26 mouse cellular contexts compared by ENCODE assay signal in the genomic region with DNA sequence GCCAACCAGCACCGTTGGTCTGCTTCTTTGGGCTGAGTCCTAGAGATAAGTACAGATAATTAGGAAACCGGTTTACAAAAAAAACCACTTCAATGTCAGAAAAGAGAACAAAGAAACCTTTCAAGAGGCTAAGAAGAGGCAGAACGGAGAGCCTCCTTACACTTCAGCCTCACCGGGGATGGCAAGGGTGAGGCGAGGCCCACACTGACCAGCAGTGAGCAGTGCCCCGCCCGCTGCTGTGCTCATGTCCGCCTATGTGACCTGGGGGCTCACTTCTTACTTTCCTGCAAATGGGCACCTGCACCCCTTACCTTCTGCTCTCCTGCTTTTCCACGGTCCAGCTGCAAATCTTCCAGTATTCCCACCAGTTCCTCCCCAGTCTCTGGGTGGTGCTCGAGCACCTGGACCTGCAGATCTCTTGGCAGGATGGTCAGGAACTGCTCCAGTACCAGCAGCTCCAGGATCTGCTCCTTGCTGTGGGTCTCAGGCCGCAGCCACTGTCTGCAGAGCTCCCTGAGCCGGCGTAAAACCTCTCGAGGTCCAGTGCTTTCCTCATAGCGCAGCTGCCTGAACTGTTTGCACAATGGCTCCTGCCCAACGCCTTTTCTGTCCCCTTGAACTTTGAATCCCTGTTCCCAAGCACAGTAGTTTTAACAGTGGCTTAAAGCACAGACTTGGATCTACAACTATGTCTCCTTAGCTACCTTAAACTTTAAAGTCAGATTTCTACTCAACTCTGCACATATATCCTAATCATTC. TPM values are rescaled to one million over a fixed set of nuclear protein-coding genes. Genes with fewer than 3 reads are reported as not detected.
DNase-seq lines count a peak whose midpoint lies in the region; ATAC-seq and TF ChIP-seq lines count a peak whose summit lies in the region.
"Had no signal": no experiment of that assay in that cellular context is flagged by ENCODE, and none has a peak within 500 bp of the region (broad histone marks: within the 10 kb centered on the region; RNA-seq: fewer than 3 reads in every experiment).

No protein-coding gene starts in this region.

- H3K9me3 ChIP-seq in liver, embryonic 11.5 days (ENCODE audit: control insufficient read depth, low read length): no peaks in the 10 kb centered on the region
- no peaks in the 10 kb centered on the region for H3K9me3 ChIP-seq in intestine, embryonic 15.5 days
- no peaks in the 10 kb centered on the region for H3K9me3 ChIP-seq in embryonic facial prominence, embryonic 10.5 days
- H3K9me3 ChIP-seq in forebrain, postnatal 0 days (ENCODE audit: low read length): no peaks in the 10 kb centered on the region
- H3K9me3 ChIP-seq: embryonic facial prominence, embryonic 13.5 days; heart, embryonic 10.5 days; limb, embryonic 15.5 days; neural tube, embryonic 15.5 days had no signal

- peaks cover 52% of the 10 kb centered on the region for H3K36me3 ChIP-seq in liver, adult 2 months (ENCODE audit: control insufficient read depth, insufficient read depth, low read length)
- peaks cover 11% of the 10 kb centered on the region for H3K36me3 ChIP-seq in liver, embryonic 11.5 days (ENCODE audit: control insufficient read depth, insufficient read depth, low read length)
- H3K36me3 ChIP-seq in intestine, embryonic 15.5 days: peaks cover 17% of the 10 kb centered on the region
- H3K36me3 ChIP-seq in embryonic facial prominence, embryonic 10.5 days (replicated peaks): peaks cover 75% of the 10 kb centered on the region
- H3K36me3 ChIP-seq in forebrain, postnatal 0 days (ENCODE audit: insufficient read depth): peaks cover 40% of the 10 kb centered on the region

- no peak for ATAC-seq in liver, embryonic 11.5 days (replicated peaks; ENCODE audit: low FRiP score)
- peak; percentile 80 for ATAC-seq in intestine, embryonic 15.5 days
- ATAC-seq in forebrain, postnatal 0 days: no peak
- ATAC-seq: forebrain, embryonic 14.5 days; midbrain, embryonic 16.5 days had no signal

- peak overlapping the region; percentile 12; the same call in 1 of the 2 replicates for H3K9ac ChIP-seq in liver, adult 2 months (ENCODE audit: low read depth, low read length)
- no peak overlapping the region for H3K9ac ChIP-seq in liver, embryonic 11.5 days (ENCODE audit: low read depth, low read length)
- no peak overlapping the region for H3K9ac ChIP-seq in intestine, embryonic 15.5 days
- no peak overlapping the region for H3K9ac ChIP-seq in forebrain, postnatal 0 days
- H3K9ac ChIP-seq: embryonic facial prominence, embryonic 13.5 days; limb, embryonic 15.5 days; neural tube, embryonic 15.5 days had no signal

- no peak overlapping the region for H3K4me3 ChIP-seq in liver, adult 2 months (ENCODE audit: insufficient read depth, low read depth, low read length)
- H3K4me3 ChIP-seq in liver, embryonic 11.5 days (ENCODE audit: low read depth, low read length): no peak overlapping the region
- H3K4me3 ChIP-seq in intestine, embryonic 15.5 days (replicated peaks): no peak overlapping the region
- no peak overlapping the region for H3K4me3 ChIP-seq in embryonic facial prominence, embryonic 10.5 days
- no peak overlapping the region for H3K4me3 ChIP-seq in gastrocnemius, adult 2 months
- no peak overlapping the region for H3K4me3 ChIP-seq in forebrain, postnatal 0 days (ENCODE audit: low read depth, low read length)
- H3K4me3 ChIP-seq: embryonic facial prominence, embryonic 13.5 days; heart, embryonic 10.5 days; limb, embryonic 15.5 days; neural tube, embryonic 15.5 days had no signal

- peak; percentile 91 for DNase-seq in liver, adult 2 months (ENCODE audit: extremely low read depth, low read depth, low spot score)
- DNase-seq in liver, embryonic 11.5 days (ENCODE audit: low spot score): no peak
- peak; percentile 22 for DNase-seq in large intestine, adult 2 months (ENCODE audit: low read depth, low spot score)
- DNase-seq in lung, postnatal 25 days (ENCODE audit: low spot score): peak; percentile 18
- DNase-seq in embryonic facial prominence, embryonic 10.5 days (ENCODE audit: low spot score): no peak
- DNase-seq in gastrocnemius, adult 2 months: no peak
- DNase-seq in forebrain, postnatal 0 days: no peak
- DNase-seq: adrenal gland, adult 8-10 months; cerebellum, adult 8-10 months; heart, postnatal 10 days; right cerebral cortex, postnatal 14 days; thymus, postnatal 36 days had no signal

- intact Hi-C loops in gastrocnemius, adult 2 months (cut with DNase I): no loop called here

- TF ChIP-seq POLR2A in liver, adult 2 months (IDR thresholded peaks at IDR 0.05; ENCODE audit: extremely low read depth, insufficient read depth, low read length): no peak

- H3K27me3 ChIP-seq in liver, adult 2 months (ENCODE audit: control insufficient read depth, insufficient read depth, low read length): no peaks in the 10 kb centered on the region
- no peaks in the 10 kb centered on the region for H3K27me3 ChIP-seq in liver, embryonic 11.5 days (replicated peaks; ENCODE audit: control insufficient read depth, insufficient read depth, low read length)
- no peaks in the 10 kb centered on the region for H3K27me3 ChIP-seq in intestine, embryonic 15.5 days (replicated peaks)
- no peaks in the 10 kb centered on the region for H3K27me3 ChIP-seq in embryonic facial prominence, embryonic 10.5 days (replicated peaks; ENCODE audit: low read depth, poor library complexity, severe bottlenecking)
- H3K27me3 ChIP-seq in forebrain, postnatal 0 days (ENCODE audit: insufficient read depth, low read length): no peaks in the 10 kb centered on the region
- H3K27me3 ChIP-seq: embryonic facial prominence, embryonic 13.5 days; limb, embryonic 15.5 days; neural tube, embryonic 15.5 days had no signal

- no peak for TF ChIP-seq CTCF in liver, adult 2 months (IDR thresholded peaks at IDR 0.05; ENCODE audit: low read depth, low read length)
- no peak for TF ChIP-seq CTCF in gastrocnemius, adult 2 months (IDR thresholded peaks at IDR 0.05)
- no peak for TF ChIP-seq CTCF in forebrain, postnatal 0 days (IDR thresholded peaks at IDR 0.05; ENCODE audit: low read depth)

- H3K79me2 ChIP-seq in liver, adult 2 months (ENCODE audit: control insufficient read depth, insufficient read depth, low read length): peaks cover 19% of the 10 kb centered on the region; the same call in 1 of the 2 replicates

- peak overlapping the region; percentile 75; the same call in 1 of the 2 replicates for H3K27ac ChIP-seq in liver, adult 2 months (replicated peaks; ENCODE audit: insufficient read depth, low read depth, low read length)
- no peak overlapping the region for H3K27ac ChIP-seq in liver, embryonic 11.5 days (ENCODE audit: low read depth, low read length)
- H3K27ac ChIP-seq in intestine, embryonic 15.5 days: peak overlapping the region; percentile 29; the same call in 1 of the 2 replicates
- H3K27ac ChIP-seq in embryonic facial prominence, embryonic 10.5 days (replicated peaks): no peak overlapping the region
- no peak overlapping the region for H3K27ac ChIP-seq in gastrocnemius, adult 2 months
- no peak overlapping the region for H3K27ac ChIP-seq in forebrain, postnatal 0 days (ENCODE audit: low read depth, low read length)
- H3K27ac ChIP-seq: embryonic facial prominence, embryonic 13.5 days; heart, embryonic 10.5 days; kidney, postnatal 0 days; limb, embryonic 15.5 days; neural tube, embryonic 15.5 days had no signal

- peaks cover 18% of the 10 kb centered on the region for H3K4me1 ChIP-seq in liver, adult 2 months (ENCODE audit: control insufficient read depth, insufficient read depth, low read length)
- 0 out of 2 replicates have a peak, but pooled peaks cover 3% of the 10 kb centered on the region for H3K4me1 ChIP-seq in liver, embryonic 11.5 days (replicated peaks; ENCODE audit: control insufficient read depth, insufficient read depth, low read length)
- peaks cover 8% of the 10 kb centered on the region; the same call in 1 of the 2 replicates for H3K4me1 ChIP-seq in intestine, embryonic 15.5 days (replicated peaks)
- peaks cover 10% of the 10 kb centered on the region for H3K4me1 ChIP-seq in embryonic facial prominence, embryonic 10.5 days
- H3K4me1 ChIP-seq in forebrain, postnatal 0 days (ENCODE audit: insufficient read depth): peaks cover 4% of the 10 kb centered on the region; the same call in 1 of the 2 replicates

- WGBS in liver, adult 2 months: 63% methylated on average over 16 of the region's 16 CpGs
- WGBS in liver, embryonic 11.5 days: 74% methylated on average over 16 of the region's 16 CpGs
- WGBS in intestine, embryonic 15.5 days: 69% methylated on average over 16 of the region's 16 CpGs
- 44% methylated on average over 16 of the region's 16 CpGs for WGBS in large intestine, adult 2 months
- WGBS in embryonic facial prominence, embryonic 10.5 days: 74% methylated on average over 16 of the region's 16 CpGs
- 75% methylated on average over 16 of the region's 16 CpGs for WGBS in forebrain, postnatal 0 days

- no peak overlapping the region for H3K4me2 ChIP-seq in liver, embryonic 11.5 days
- peak overlapping the region; percentile 7 for H3K4me2 ChIP-seq in intestine, embryonic 15.5 days (replicated peaks)
- no peak overlapping the region for H3K4me2 ChIP-seq in forebrain, postnatal 0 days (ENCODE audit: low read depth)
- H3K4me2 ChIP-seq: embryonic facial prominence, embryonic 13.5 days; limb, embryonic 15.5 days; neural tube, embryonic 15.5 days had no signal

RNA-seq across cellular contexts. Expression of gene Zscan26, which starts 5.5 kb away (rescaled TPM):
- total RNA-seq in liver, adult 2 months (2014; rRNA removed): 30.8 and 33.4 TPM in 2 replicates
- 7.5 and 12.1 TPM in 2 replicates for polyA plus RNA-seq in liver, adult 2 months (2012; rRNA removed)
- polyA plus RNA-seq in liver, embryonic 11.5 days (2014; fragmentation: Nextera tagmentation; extraction: Ambion mirVana): 13.5 and 16.6 TPM in 2 replicates
- polyA plus RNA-seq in intestine, embryonic 15.5 days (2015; fragmentation: Nextera tagmentation; extraction: Ambion mirVana): 26.5 and 27.2 TPM in 2 replicates
- polyA plus RNA-seq in large intestine, adult 2 months (2012; rRNA removed): 8.3 and 11.0 TPM in 2 replicates
- polyA plus RNA-seq in embryonic facial prominence, embryonic 10.5 days (2016; fragmentation: Nextera tagmentation; extraction: Ambion mirVana): 29.4 and 29.9 TPM in 2 replicates
- total RNA-seq in gastrocnemius, adult 2 months (2021): 10 to 100 TPM; 13.6 to 14.5 TPM
- 25.2 and 27.1 TPM in 2 replicates for total RNA-seq in forebrain, postnatal 0 days (2014; rRNA removed)
- polyA plus RNA-seq in forebrain, postnatal 0 days (2015; fragmentation: Nextera tagmentation; extraction: Ambion mirVana): 10.9 and 16.7 TPM in 2 replicates

RNA-seq across cellular contexts. Expression of gene Pgbd1, which starts 7.2 kb away (rescaled TPM):
- 0.60 and 0.83 TPM in 2 replicates for total RNA-seq in liver, adult 2 months (2014; rRNA removed)
- 0.20 and 0.26 TPM in 2 replicates for polyA plus RNA-seq in liver, adult 2 months (2012; rRNA removed)
- polyA plus RNA-seq in liver, embryonic 11.5 days (2014; fragmentation: Nextera tagmentation; extraction: Ambion mirVana): 2.4 and 2.8 TPM in 2 replicates
- 2.2 and 2.3 TPM in 2 replicates for polyA plus RNA-seq in intestine, embryonic 15.5 days (2015; fragmentation: Nextera tagmentation; extraction: Ambion mirVana)
- 0.27 and 0.70 TPM in 2 replicates for polyA plus RNA-seq in large intestine, adult 2 months (2012; rRNA removed)
- 4.2 and 4.9 TPM in 2 replicates for polyA plus RNA-seq in embryonic facial prominence, embryonic 10.5 days (2016; fragmentation: Nextera tagmentation; extraction: Ambion mirVana)
- under 1 TPM; 0.18 to 0.59 TPM for total RNA-seq in gastrocnemius, adult 2 months (2021)
- 2.3 and 4.7 TPM in 2 replicates for total RNA-seq in forebrain, postnatal 0 days (2014; rRNA removed)
- 0.83 and 1.5 TPM in 2 replicates for polyA plus RNA-seq in forebrain, postnatal 0 days (2015; fragmentation: Nextera tagmentation; extraction: Ambion mirVana)

RNA-seq across cellular contexts. Expression of gene Nkapl, which starts 20.3 kb away (rescaled TPM):
- 0.27 and 0.55 TPM in 2 replicates for total RNA-seq in liver, adult 2 months (2014; rRNA removed)
- 0.13 and 0.29 TPM in 2 replicates for polyA plus RNA-seq in liver, adult 2 months (2012; rRNA removed)
- polyA plus RNA-seq in liver, embryonic 11.5 days (2014; fragmentation: Nextera tagmentation; extraction: Ambion mirVana): 1.1 and 1.5 TPM in 2 replicates
- 2.2 and 2.9 TPM in 2 replicates for polyA plus RNA-seq in intestine, embryonic 15.5 days (2015; fragmentation: Nextera tagmentation; extraction: Ambion mirVana)
- polyA plus RNA-seq in large intestine, adult 2 months (2012; rRNA removed): 0.10 TPM in 1 of 2 replicates, not detected in the other
- 1.3 and 2.0 TPM in 2 replicates for polyA plus RNA-seq in embryonic facial prominence, embryonic 10.5 days (2016; fragmentation: Nextera tagmentation; extraction: Ambion mirVana)
- total RNA-seq in gastrocnemius, adult 2 months (2021): under 1 TPM; 0.14 to 0.15 TPM
- total RNA-seq in forebrain, postnatal 0 days (2014; rRNA removed): 0.69 and 1.3 TPM in 2 replicates
- 1.8 and 2.7 TPM in 2 replicates for polyA plus RNA-seq in forebrain, postnatal 0 days (2015; fragmentation: Nextera tagmentation; extraction: Ambion mirVana)

RNA-seq across cellular contexts. Expression of gene Zkscan4, which starts 30.7 kb away (rescaled TPM):
- total RNA-seq in liver, adult 2 months (2014; rRNA removed): 0.47 and 1.0 TPM in 2 replicates
- 0.09 and 0.29 TPM in 2 replicates for polyA plus RNA-seq in liver, adult 2 months (2012; rRNA removed)
- polyA plus RNA-seq in liver, embryonic 11.5 days (2014; fragmentation: Nextera tagmentation; extraction: Ambion mirVana): 0.90 and 1.1 TPM in 2 replicates
- polyA plus RNA-seq in intestine, embryonic 15.5 days (2015; fragmentation: Nextera tagmentation; extraction: Ambion mirVana): 2.6 and 2.8 TPM in 2 replicates
- polyA plus RNA-seq in large intestine, adult 2 months (2012; rRNA removed): 0.21 and 0.44 TPM in 2 replicates
- 3.0 and 3.5 TPM in 2 replicates for polyA plus RNA-seq in embryonic facial prominence, embryonic 10.5 days (2016; fragmentation: Nextera tagmentation; extraction: Ambion mirVana)
- total RNA-seq in gastrocnemius, adult 2 months (2021): under 1 TPM; 0.38 to 0.50 TPM
- total RNA-seq in forebrain, postnatal 0 days (2014; rRNA removed): 8.9 and 9.3 TPM in 2 replicates
- polyA plus RNA-seq in forebrain, postnatal 0 days (2015; fragmentation: Nextera tagmentation; extraction: Ambion mirVana): 4.2 and 6.1 TPM in 2 replicates
- polyA plus RNA-seq: C2C12 had no signal

RNA-seq across cellular contexts. Expression of gene Gm10065, which starts 31.2 kb away (rescaled TPM):
- not detected in 2 replicates for total RNA-seq in liver, adult 2 months (2014; rRNA removed)
- not detected in 2 replicates for polyA plus RNA-seq in liver, adult 2 months (2012; rRNA removed)
- polyA plus RNA-seq in liver, embryonic 11.5 days (2014; fragmentation: Nextera tagmentation; extraction: Ambion mirVana): not detected in 2 replicates
- not detected in 2 replicates for polyA plus RNA-seq in intestine, embryonic 15.5 days (2015; fragmentation: Nextera tagmentation; extraction: Ambion mirVana)
- not detected in 2 replicates for polyA plus RNA-seq in large intestine, adult 2 months (2012; rRNA removed)
- polyA plus RNA-seq in embryonic facial prominence, embryonic 10.5 days (2016; fragmentation: Nextera tagmentation; extraction: Ambion mirVana): not detected in 2 replicates
- total RNA-seq in gastrocnemius, adult 2 months (2021): not detected
- 1.5 TPM in 1 of 2 replicates, not detected in the other for total RNA-seq in forebrain, postnatal 0 days (2014; rRNA removed)
- not detected in 2 replicates for polyA plus RNA-seq in forebrain, postnatal 0 days (2015; fragmentation: Nextera tagmentation; extraction: Ambion mirVana)
- total RNA-seq: adrenal gland, adult 8-10 months; gastrocnemius, postnatal 4 days; heart, postnatal 10 days; left cerebral cortex, adult 18-20 months; left cerebral cortex, postnatal 36 days had no signal
- polyA plus RNA-seq: C2C12; cortical plate, adult 2 months; embryonic facial prominence, embryonic 13.5 days; forebrain, embryonic 14.5 days; heart, embryonic 10.5 days; hindbrain, embryonic 11.5 days; kidney, postnatal 0 days; limb, embryonic 15.5 days; midbrain, embryonic 16.5 days; neural tube, embryonic 15.5 days had no signal

Comparison
In these comparisons a context has a peak if more than half of its experiments do, and no peak if none do; other contexts are left out.
1. DNase-seq: peak in liver, adult 2 months (single experiment), large intestine, adult 2 months (single experiment) and lung, postnatal 25 days (single experiment); none in liver, embryonic 11.5 days (single experiment), embryonic facial prominence, embryonic 10.5 days (single experiment), gastrocnemius, adult 2 months (single experiment) and forebrain, postnatal 0 days (single experiment).
2. H3K27ac ChIP-seq: peak in liver, adult 2 months (single experiment) and intestine, embryonic 15.5 days (single experiment); none in liver, embryonic 11.5 days (single experiment), embryonic facial prominence, embryonic 10.5 days (single experiment), gastrocnemius, adult 2 months (single experiment) and forebrain, postnatal 0 days (single experiment).